Mouse (Mus musculus) liver, embryonic 14.5 days (tissue): Measurements from ENCODE around the gene Grap2.

Experiments used
- CTCF ChIP-seq: IDR thresholded peaks from 2 replicates; pipeline ENCODE4 v1.5.1; 2016; ENCODE audit warnings: antibody characterized with exemption, low read depth, control low read depth
- EP300 ChIP-seq: IDR thresholded peaks from 2 replicates; pipeline ENCODE4 v1.6.1; 2016; ENCODE audit warnings: antibody characterized with exemption, low read depth

- TF ChIP-seq CTCF (no peak), EP300 (no peak)
Observed at GRCm38 (mm10) chr15:80574211-80575040, 2.0 kb downstream of the Grap2 start.
